Mouse (Mus musculus): Measurements from ENCODE around the gene Kcnh2.

DNA sequence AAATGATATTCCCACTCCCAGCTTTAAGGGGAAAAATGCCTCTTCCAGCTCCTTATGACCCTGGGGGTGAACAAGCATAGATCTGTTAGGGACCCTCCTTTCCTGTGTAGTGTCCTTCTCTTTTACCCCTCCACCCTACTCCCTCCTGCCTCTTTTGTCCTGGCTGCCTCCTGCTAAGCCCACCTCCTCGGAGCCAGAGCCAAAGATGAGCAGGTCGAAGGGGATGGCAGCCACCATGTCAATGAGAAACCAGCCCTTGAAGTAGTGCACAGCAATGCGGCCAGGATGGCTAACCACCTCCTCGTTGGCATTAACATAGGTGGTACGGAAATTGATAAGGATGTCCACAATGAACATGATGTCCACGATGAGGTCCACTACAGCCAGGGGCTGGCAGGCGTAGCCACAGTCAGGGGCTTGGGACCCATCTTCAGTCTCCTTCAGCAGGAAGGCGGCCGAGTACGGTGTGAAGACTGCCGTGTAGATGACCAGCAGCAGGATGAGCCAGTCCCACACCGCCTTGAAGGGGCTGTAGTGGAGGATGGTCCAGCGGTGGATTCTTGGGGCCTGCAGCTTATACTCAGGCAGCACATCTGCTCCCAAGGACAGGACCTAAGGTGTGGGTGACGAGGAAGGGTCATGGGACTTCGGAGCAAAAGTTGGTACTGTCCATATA is 25.1 kb downstream of the Kcnh2 start:
- TF ChIP-seq POLR2A (IDR thresholded peaks at IDR 0.05; ENCODE audit: insufficient read depth, low read depth, low read length): no peak
- TF ChIP-seq CTCF (IDR thresholded peaks at IDR 0.05): no peak
